Mouse (Mus musculus): Measurements from ENCODE around the gene As3mt.
"Not testable (repeated sequence)": the region's sequence is repeated elsewhere in the genome, so short reads cannot be mapped to it uniquely, and the experiment has no call there.

The As3mt gene

DNA sequence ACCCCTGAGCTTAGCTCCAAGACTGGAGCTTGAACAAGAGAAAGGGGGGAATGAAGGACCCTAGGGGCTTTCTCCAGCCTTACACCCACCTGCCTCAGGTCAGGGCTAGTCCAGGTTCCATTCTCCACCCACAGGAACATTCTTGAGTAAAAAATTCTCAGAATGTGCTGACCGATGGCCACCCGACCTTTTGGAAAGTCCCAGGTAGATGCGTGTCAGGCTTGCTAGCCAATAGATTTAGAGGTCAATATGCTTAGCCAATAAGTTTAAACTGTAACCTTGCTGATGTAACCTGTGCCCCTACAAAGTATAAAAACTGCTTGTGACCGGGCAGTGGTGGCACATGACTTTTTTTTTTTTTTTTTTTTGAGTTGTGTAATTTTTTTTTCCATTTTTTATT lies 49.0 kb downstream of the As3mt start:
- DNase-seq: no peak

DNA sequence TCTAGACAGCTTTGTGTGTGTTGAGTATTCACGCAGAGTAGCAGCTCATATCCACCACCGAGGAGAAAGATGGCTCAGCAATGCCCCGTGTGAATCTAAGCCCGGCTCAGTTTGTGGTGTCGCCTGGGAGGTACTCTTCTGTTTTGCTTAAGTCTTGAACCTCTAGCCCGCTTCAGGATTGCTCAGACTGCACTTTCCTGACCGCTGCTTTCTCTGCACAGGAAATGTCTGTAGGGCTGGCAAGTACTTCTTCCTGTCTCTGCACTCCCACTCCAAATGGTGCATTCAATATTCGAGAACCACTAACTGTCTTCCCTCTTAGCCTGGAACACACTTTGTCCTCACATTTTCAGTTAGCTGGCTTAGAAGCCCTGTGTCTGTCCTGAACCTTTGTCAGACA lies 51.8 kb downstream of the As3mt start:
- no peak for DNase-seq

DNA sequence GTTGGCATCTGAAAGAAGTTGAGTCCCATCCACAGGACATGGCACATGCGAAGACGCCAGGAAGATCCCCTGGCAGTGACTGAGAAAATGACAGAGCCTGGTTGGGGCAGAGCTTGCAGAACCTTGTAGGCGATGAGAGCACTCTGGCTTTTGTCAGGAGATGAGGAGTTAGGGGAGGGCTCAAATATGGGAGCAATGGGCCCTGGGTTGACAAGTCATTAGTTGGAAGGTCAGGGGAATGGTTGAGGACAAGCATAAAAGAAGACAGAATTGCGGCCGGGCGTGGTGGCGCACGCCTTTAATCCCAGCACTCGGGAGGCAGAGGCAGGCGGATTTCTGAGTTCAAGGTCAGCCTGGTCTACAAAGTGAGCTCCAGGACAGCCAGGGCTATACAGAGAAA lies 52.7 kb downstream of the As3mt start:
- not testable (repeated sequence) for DNase-seq

DNA sequence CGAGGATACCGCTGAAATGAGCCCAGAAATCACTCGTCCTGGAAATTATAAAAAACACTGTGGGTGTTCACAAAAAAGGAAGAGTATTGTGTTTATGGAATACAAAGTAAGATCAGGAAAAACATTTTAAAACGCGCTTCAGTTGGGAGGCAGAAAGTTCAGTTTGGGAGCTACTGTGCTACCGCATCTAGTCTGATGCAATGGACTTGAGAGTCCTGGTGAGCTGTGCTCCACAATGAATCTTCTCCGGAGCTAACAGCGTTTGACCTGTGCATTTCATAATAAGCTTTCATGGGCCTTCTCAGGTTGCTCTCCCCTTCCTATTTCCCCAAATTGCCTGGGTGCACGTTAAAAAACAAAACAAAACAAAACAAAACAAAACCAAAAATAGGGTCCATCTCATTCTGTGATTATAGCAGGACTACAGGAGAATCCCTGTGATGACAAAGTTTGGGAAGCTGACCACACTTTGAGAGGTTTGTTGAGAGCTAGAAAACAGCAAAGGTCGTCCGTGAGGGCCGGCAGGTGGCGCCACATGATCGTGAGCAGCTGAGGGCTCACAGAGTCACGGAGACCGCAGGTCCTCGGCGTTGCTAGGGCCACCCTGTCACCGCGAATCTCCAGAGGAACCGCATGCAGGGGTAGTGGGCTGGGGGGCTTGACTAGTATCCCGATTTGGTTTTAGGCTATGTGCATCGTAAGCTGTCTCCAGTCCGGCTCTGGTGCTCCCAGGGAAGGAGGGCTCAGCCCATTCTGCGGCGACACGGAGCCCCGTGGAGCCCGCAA lies 53.3 kb downstream of the As3mt start:
- peak; percentile 91 for DNase-seq

DNA sequence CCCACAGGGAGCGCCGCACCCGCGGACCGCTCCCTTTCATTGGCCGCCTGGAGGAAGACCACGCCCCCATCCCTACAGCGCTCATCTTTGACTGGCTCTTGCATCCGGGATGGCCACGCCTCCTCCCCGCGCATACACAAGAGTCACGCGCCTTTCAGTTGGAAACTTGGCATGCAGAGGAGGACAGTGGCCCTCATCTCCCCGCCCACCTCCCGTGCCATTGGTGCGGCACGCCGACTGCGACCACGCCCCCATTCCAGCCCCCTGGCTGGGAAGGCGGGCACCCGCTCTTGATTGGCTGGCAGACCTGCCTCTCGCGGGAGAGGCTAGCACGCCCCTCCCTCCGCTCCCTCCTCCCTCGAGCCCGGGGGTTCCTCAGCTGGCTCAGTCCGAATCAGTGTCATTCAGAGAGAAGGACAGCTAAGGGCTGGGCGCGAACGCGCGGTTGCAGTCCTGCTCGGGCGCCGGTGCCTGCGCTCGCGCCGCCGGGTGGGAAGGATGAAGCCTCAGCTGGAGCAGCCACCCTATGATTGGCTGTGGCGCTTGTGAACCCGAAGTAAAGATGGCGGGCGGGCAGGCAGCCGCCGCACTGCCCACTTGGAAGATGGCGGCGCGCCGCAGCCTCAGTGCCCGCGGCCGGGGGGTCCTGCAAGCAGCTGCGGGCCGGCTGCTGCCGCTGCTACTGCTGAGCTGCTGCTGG lies 54.1 kb downstream of the As3mt start, which contains the start of gene Cnnm2:
Gene Cnnm2, plus strand, starts transcription at position 350 of the 700 bp plus-strand sequence.
- peak; percentile 100 for DNase-seq

DNA sequence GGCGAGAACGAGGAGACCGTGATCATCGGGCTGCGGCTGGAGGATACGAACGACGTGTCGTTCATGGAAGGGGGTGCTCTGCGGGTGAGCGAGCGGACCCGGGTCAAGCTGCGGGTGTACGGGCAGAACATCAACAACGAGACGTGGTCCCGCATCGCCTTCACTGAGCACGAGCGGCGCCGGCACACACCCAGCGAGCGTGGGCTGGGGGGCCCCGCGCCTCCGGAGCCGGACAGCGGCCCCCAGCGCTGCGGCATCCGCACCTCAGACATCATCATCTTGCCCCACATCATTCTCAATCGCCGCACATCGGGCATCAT lies 54.7 kb downstream of the As3mt start:
- no peak for DNase-seq

DNA sequence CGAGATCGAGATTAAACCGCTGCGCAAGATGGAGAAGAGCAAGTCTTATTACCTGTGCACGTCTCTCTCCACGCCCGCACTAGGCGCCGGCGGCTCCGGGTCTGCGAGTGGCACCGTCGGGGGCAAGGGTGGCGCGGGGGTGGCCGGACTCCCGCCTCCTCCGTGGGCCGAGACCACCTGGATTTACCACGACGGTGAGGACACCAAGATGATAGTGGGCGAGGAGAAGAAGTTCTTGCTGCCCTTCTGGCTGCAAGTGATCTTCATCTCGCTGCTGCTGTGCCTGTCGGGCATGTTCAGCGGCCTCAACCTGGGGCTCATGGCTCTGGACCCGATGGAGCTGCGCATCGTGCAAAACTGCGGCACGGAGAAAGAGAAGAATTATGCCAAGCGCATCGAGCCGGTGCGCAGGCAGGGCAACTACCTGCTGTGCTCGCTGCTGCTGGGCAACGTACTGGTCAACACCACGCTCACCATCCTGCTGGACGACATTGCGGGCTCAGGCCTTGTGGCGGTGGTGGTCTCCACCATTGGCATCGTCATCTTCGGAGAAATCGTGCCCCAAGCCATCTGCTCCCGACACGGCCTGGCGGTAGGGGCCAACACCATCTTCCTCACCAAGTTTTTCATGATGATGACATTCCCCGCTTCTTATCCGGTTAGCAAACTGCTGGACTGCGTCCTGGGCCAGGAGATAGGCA lies 55.2 kb downstream of the As3mt start:
- no peak for DNase-seq

DNA sequence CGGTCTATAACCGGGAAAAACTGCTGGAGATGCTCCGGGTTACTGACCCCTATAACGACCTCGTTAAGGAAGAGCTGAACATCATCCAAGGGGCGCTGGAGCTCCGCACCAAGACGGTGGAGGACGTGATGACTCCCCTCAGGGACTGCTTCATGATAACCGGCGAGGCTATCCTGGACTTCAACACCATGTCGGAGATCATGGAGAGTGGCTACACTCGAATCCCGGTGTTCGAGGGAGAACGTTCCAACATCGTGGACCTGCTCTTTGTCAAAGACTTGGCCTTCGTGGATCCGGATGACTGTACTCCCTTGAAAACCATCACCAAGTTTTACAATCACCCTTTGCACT lies 55.7 kb downstream of the As3mt start:
- DNase-seq: no peak

DNA sequence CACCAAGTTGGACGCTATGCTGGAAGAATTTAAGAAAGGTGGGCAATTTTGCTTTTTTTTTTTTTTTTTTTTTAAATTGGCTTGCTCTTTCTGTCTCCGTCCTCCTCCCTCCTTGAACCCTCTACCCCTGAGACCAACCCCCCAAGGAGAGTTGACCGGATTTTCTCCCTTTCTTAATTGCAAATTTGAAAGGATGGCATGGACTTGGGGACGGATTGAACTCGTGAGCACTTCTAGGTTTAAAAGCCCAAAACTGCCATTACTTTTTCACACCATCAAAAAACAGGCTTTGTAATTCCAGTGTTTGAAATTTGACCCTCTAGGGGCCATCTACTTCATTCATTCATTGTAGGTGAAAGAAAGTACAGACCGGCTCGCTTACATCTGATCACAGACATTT lies 56.1 kb downstream of the As3mt start:
- no peak for DNase-seq

DNA sequence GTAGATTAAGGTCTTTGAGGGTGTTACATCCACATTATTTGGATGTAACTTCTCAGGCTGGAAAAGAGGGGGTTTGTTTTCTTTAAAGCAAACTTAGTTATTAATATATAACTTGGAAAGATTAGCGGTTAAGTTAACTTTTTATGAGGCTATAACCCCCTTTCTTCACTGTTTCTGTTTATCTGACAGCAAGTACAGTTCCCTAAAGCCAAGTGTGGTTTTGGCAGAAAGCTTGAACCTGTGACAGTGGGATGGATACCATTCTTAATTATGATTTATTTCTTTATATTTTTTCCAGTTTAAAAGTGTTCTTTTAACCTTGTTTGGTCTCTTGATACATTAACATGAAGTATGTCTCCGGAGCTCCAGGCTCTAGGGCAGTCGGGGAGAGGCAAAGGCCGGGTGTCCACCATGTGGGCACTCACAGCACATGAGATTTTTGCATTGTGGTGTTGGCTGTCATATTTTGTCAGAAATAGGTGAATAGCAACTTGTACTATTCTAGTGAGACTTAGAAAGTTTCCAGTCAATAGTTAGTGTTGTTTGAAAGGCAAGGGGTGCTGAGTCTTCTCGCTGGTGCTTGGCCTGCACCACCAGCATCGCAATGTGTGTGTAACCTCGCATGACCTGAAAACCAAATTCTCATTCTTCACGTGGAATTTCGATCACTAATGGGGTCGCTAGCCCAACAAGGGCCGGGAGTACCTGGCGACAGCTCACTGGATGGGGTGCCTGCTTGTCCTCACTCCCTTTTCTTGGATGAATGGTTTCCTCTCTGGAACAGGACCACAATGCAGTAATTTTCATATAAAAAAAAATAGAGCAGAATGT lies 56.9 kb downstream of the As3mt start:
- DNase-seq: no peak

DNA sequence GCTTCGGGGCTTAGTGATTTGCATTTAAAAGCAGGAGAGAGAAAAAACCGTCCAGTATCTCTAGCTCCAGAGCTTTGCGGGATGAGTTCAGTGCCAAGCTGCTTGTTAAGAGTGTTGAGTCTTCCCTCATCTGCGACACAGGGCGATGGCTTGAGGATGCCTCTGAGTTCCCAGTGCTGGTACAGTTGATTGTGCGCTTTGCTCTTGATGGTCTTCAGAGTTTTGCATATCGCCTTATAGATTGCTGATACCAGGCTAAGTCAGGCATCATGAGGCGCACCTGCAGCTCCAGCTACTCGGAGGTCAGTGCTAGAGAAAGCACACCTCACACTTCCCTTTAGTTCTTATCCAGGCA lies 57.5 kb downstream of the As3mt start:
- DNase-seq: no peak

DNA sequence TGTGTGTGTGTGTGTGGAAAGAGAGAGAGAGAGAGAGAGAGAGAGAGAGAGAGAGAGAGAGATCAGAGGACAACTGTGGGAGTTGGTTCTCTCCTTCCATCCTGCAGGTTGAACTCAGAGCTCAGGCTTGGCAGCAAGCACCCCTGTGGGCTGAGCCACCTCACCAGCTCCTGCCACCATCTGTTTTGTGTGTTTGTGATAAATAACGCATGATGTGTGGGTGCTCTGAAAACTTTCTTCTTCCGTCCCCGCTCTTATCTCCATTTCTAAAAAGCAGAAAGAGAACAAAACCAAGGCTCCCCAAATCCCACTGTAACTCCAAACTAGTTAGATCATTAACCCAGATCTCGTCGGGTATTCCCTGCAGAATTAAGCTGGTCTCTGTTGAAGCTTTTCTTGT lies 58.9 kb downstream of the As3mt start:
- DNase-seq: no peak

DNA sequence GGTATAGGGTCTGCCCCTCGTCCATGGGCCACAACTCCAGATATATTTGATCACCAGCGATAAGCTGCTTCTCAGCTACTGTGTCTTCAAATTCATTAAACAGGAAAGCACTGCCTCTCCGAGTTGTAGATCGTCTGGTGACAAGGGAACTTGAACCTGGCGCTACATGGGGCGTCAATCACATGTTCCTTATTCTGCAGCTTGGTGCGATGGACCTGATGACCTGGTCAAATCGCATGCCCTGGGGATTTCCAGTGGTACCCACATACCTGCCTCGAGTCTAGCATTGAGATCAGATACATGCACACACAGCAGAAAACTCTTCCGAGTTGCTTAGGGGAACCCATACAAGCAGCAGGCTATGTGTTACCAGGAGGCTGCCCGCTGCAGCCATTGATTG lies 62.5 kb downstream of the As3mt start:
- DNase-seq: no peak

DNA sequence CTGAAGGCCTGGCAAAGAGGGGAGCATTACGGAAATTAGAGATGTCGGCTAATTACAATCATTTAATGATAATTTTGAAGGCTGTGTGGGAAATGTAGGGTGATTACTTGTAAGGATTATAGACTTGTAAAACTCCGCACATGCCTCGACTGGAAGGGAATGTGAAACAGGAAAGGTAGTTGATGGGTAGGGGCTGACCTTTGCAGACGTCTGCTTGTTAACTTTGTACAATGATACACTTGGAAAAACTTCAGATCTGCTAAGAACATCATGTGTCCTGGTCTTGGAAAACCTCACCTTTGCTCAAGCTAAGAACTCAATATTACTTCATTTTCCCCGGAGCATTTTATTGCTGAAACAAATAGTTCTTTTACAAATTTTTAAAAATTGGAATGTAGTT lies 64.5 kb downstream of the As3mt start:
- no peak for DNase-seq

DNA sequence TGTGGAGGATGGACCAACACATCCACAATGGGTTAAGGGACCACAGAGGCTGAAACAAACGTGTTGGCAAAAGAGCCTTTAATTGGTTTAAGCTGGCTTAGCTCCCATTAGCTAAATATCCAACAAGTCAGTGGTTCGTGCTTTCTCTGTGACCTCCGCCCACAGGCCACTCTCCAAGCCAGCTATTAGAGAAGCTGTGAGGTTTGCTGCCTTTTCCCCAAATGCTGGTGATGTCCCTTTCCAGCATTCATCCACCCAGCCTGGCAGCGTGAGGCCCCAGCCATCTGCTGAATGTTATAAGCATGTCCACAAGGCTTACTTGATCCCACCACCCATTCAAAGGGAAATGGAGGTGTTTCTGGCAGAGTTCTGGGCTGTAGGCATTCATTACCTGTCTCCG lies 69.1 kb downstream of the As3mt start:
- DNase-seq: no peak

DNA sequence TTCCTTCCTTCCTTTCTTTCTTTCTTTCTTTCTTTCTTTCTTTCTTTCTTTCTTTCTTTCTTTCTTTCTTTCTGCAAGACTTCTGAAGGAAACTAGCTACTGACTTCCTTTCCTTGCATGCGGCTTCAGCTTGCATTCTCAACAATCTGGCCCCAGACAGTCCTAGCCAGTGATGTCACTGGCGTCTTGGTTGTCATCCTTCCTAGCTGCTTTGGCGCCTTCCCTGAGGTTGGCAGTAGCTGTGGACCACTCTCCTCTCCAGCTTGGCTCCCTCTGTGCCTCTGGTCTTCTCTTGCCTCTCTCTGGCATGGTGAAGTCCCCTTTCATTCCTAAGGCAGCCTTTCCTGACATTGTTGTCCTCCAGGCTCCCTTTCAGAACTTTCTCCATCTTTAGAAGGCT lies 69.6 kb downstream of the As3mt start:
- no peak for DNase-seq

DNA sequence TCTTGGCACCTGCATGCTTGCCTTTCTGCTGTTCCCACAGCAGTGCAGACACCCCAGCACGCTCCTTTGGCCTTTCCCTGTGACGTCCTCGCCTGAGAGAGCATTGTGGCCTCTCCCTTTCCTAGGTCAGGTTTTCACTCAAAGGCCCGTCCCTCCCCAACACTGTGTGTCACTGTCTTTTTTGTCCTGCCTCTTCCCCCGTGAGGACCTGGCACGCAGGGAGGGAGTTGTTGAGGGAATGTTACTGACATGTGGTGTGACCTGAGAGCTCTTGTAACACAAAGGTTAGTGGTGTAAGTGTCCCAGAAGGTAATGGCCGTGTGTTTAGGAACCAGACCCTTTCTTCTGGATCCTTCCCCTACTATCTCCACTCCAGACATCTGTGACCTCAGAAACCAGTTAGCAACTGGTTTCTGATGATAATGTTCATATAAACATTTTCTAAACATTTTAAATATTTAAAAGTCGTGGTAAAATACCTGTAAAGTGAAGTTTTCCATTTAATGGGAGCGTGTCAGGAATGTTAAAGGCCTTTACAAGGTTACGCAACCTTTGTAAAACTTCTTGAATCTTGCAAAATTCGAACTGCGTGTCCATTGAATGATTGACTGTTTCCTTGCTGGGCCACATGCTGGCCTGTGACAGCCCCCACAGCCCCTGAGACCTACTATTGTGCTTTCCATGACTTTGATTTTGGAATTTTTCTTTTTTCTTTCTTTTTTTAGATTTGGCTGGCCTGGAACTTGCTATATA lies 70.8 kb downstream of the As3mt start:
- DNase-seq: no peak

DNA sequence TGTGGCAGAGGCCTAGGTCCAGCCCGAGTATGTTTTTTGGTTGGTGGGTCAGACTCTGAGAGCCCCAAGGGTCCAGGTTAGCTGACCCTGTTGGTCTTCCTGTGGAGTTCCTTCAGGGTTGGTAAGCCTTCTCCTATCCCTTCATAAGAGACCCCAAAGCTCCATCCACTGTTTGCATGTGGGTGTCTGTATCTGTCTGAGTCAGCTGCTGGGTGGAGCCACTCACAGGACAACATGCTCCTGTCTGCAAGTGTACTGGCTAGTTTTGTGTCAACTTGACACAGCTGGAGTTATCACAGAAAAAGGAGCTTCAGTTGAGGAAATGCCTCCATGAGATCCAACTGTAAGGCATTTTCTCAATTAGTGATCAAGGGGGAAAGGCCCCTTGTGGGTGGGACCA lies 71.9 kb downstream of the As3mt start:
- not testable (repeated sequence) for DNase-seq

DNA sequence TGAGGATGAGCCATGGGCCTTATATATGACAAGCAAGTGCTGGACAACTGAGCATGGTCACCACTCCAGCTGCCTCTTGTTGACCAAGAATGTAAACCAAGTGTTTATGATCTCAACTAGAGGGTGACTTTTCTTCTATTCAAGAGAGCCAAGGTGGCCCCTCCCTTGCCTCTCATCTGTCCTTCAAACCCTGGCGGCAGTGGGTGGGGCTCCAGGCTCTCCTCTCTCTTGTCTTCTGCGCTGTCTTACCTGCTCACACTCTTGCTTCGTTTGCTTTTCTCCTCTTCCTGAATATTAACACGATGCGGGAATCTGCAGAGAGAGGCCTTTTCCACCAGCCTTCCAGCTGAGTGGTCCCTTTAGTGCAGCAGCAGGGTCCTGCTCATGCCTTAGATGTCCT lies 76.8 kb downstream of the As3mt start:
- no peak for DNase-seq

DNA sequence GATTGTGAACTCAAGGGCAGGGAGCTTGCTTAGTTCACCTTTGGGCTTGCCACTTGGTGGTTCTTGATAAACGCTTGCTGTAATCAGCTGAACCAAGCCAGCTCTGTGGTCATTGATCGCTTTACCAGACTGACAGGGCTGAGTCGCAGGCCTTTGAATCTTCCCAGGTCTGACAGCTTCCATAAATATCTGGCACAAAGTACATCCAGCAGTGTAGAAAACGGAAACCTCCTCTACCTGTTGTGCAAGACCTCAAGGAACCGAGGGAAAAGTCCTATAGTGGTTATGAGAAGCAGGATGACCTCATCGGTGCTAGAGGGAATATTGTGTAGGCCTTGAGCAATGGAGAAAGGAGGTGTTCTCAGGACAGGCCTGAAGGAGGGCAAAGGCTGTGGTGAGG lies 77.2 kb downstream of the As3mt start:
- DNase-seq: no peak

DNA sequence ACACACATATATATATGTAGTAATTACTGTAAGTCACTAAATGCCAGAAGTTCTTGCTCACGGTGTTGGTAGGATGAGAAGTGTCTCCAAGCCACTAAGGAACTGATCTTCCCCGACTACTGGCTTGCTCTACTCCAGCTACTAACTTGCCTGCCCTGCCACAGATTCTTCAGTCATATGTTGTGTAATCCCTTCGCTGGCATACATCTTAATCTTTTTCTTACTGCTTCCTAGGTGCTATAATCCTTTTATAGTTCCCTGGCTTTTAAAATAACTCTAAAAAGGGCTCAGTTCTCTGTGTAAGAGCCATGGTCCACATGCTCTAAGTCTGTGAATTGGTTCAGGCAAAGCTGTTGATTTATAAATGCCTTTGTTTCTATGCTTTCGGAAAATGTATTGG lies 78.4 kb downstream of the As3mt start:
- no peak for DNase-seq

DNA sequence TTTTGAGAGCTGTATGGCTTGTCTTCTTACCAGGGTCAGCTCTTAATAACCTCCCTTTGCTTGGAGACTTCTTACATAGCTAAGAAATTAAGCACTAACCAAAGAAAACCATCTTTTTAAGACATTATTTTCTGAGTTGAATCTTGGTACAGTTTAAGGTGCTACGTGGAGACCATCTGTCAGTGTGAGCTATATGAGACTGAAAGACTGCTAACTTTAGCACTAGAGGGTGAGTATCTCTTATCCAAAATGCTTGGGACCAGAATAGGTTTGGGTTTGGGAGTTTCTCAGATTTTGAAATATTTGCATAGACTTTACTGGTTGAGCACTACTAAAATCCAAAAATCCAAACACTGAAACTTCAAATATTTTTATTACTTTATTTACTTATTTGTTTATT lies 82.5 kb downstream of the As3mt start:
- no peak for DNase-seq
